Mouse (Mus musculus) erythroblast, embryonic 14.5 days (primary cell): ENCODE measurements around the gene Vezt. TPM values are rescaled to one million over a fixed set of nuclear protein-coding genes. Genes with fewer than 3 reads are reported as not detected.
A peak's percentile ranks its signal among the peaks of the same experiment; 100 is the strongest.

Source experiments
- H3K27me3 ChIP-seq: 2 replicates; pipeline ENCODE4 v1.6.1; 2012; ENCODE audit warnings: inconsistent platforms; ENCODE audit not compliant: control insufficient read depth
- H3K36me3 ChIP-seq: 2 replicates; pipeline ENCODE4 v1.6.1; 2012; ENCODE audit warnings: mild to moderate bottlenecking, inconsistent platforms; ENCODE audit not compliant: control insufficient read depth
- H3K4me1 ChIP-seq: 2 replicates; pipeline ENCODE4 v1.6.1; 2012; ENCODE audit warnings: inconsistent platforms; ENCODE audit not compliant: control insufficient read depth
- H3K4me3 ChIP-seq: replicated peaks from 2 replicates; pipeline ENCODE3; 2012; ENCODE audit warnings: moderate library complexity, mild to moderate bottlenecking, inconsistent platforms
- H3K9me3 ChIP-seq: 2 replicates; pipeline ENCODE4 v1.6.1; 2012; ENCODE audit warnings: low read length, inconsistent platforms, mixed read lengths; ENCODE audit not compliant: control insufficient read depth
- GATA1 ChIP-seq: IDR thresholded peaks from 2 replicates; pipeline ENCODE4 v1.6.1; 2012; ENCODE audit warnings: low read length, inconsistent platforms, mixed read lengths
- TAL1 ChIP-seq: IDR thresholded peaks from 3 replicates; pipeline ENCODE4 v1.6.1; 2012; ENCODE audit warnings: low read length, inconsistent platforms, mixed read lengths
- polyA plus RNA-seq: library from polyadenylated mRNA; stranded (reverse); fragments of >175 nt; gene quantifications from 2 replicates; pipeline ENCODE4 v1.2.3, GENCODE M21; 2012

Vezt gene
- 0.73 and 0.83 TPM in 2 replicates for polyA plus RNA-seq

GRCm38 (mm10) chr10:94035658-94036374, at the start of gene Vezt, which contains the start of gene Fgd6:
Vezt (minus strand) TSS chr10:94035817.
Fgd6 (plus strand) TSS chr10:94036001.
- H3K4me3 ChIP-seq, result peak within 1 kb of the TSS; percentile 97
- TF ChIP-seq TAL1, result no peak
- no peak for TF ChIP-seq GATA1
- H3K36me3 ChIP-seq, result peaks cover 5% of the 10 kb centered on the region

GRCm38 (mm10) chr10:94082040-94082734, 46.6 kb upstream of the Vezt start:
- peaks cover 3% of the 10 kb centered on the region for H3K4me1 ChIP-seq
- H3K9me3 ChIP-seq, result no peaks in the 10 kb centered on the region
- H3K36me3 ChIP-seq, result no peaks in the 10 kb centered on the region; the same call in 1 of the 2 replicates
- no peaks in the 10 kb centered on the region for H3K27me3 ChIP-seq
- no peak for TF ChIP-seq TAL1
- no peak for TF ChIP-seq GATA1
- no peak overlapping the region for H3K4me3 ChIP-seq

More at GRCm38 (mm10) chr10:94035658-94036374, at the start of gene Vezt, which contains the start of gene Fgd6:
- no peaks in the 10 kb centered on the region for H3K27me3 ChIP-seq
- no peaks in the 10 kb centered on the region for H3K9me3 ChIP-seq
- peaks cover 31% of the 10 kb centered on the region for H3K4me1 ChIP-seq

GRCm38 (mm10) chr10:94080740-94081139, 45.1 kb upstream of the Vezt start:
- no peaks in the 10 kb centered on the region for H3K27me3 ChIP-seq
- H3K9me3 ChIP-seq, result no peaks in the 10 kb centered on the region
- no peak for TF ChIP-seq GATA1
- TF ChIP-seq TAL1, result no peak
- H3K4me3 ChIP-seq, result no peak overlapping the region
- H3K4me1 ChIP-seq, result no peaks in the 10 kb centered on the region; the same call in 1 of the 2 replicates
- H3K36me3 ChIP-seq, result peaks cover 3% of the 10 kb centered on the region

- TF ChIP-seq TAL1, result no peak
- TF ChIP-seq GATA1, result no peak
- H3K4me3 ChIP-seq, result no peak overlapping the region
- H3K36me3 ChIP-seq, result peaks cover 18% of the 10 kb centered on the region
- no peaks in the 10 kb centered on the region for H3K9me3 ChIP-seq
- H3K4me1 ChIP-seq, result peaks cover 19% of the 10 kb centered on the region
- H3K27me3 ChIP-seq, result no peaks in the 10 kb centered on the region
Observed at GRCm38 (mm10) chr10:94076966-94077825, 41.6 kb upstream of the Vezt start.

- peaks cover 35% of the 10 kb centered on the region for H3K4me1 ChIP-seq
- peak overlapping the region; percentile 1 for H3K4me3 ChIP-seq
- peaks cover 20% of the 10 kb centered on the region for H3K36me3 ChIP-seq
- TF ChIP-seq GATA1 (no peak), TAL1 (peak; percentile 61)
- H3K27me3 ChIP-seq, result no peaks in the 10 kb centered on the region
- H3K9me3 ChIP-seq, result no peaks in the 10 kb centered on the region
Observed at GRCm38 (mm10) chr10:94072916-94073465, 37.4 kb upstream of the Vezt start.

- no peaks in the 10 kb centered on the region for H3K9me3 ChIP-seq
- TF ChIP-seq GATA1 (no peak), TAL1 (no peak)
- H3K36me3 ChIP-seq, result peaks cover 20% of the 10 kb centered on the region
- peak overlapping the region; percentile 16 for H3K4me3 ChIP-seq
- no peaks in the 10 kb centered on the region for H3K27me3 ChIP-seq
- H3K4me1 ChIP-seq, result peaks cover 35% of the 10 kb centered on the region
Observed at GRCm38 (mm10) chr10:94072261-94072915, 36.8 kb upstream of the Vezt start.

GRCm38 (mm10) chr10:94071641-94072040, 36.0 kb upstream of the Vezt start:
- Histone ChIP-seq H3K9me3 (no peaks in the 10 kb centered on the region), H3K4me3 (no peak overlapping the region), H3K4me1 (peaks cover 35% of the 10 kb centered on the region), H3K27me3 (no peaks in the 10 kb centered on the region), H3K36me3 (peaks cover 26% of the 10 kb centered on the region)
- TF ChIP-seq GATA1, result no peak
- TF ChIP-seq TAL1, result no peak

GRCm38 (mm10) chr10:94068701-94069100, 33.1 kb upstream of the Vezt start:
- Histone ChIP-seq H3K36me3 (peaks cover 14% of the 10 kb centered on the region), H3K4me1 (peaks cover 30% of the 10 kb centered on the region), H3K9me3 (no peaks in the 10 kb centered on the region), H3K4me3 (no peak overlapping the region), H3K27me3 (no peaks in the 10 kb centered on the region)
- TF ChIP-seq GATA1 (no peak), TAL1 (no peak)
